Comparison of ENCODE assay signal across 14 mouse cellular contexts in genomic region chr16:18423915-18424265, GRCm38 (mm10). TPM values are rescaled to one million over a fixed set of nuclear protein-coding genes. Genes with fewer than 3 reads are reported as not detected.
A peak's percentile ranks its signal among the peaks of the same experiment; 100 is the strongest.
DNase-seq lines count a peak whose midpoint lies in the region; ATAC-seq and TF ChIP-seq lines count a peak whose summit lies in the region.
"Had no signal": no experiment of that assay in that cellular context is flagged by ENCODE, and none has a peak within 500 bp of the region (broad histone marks: within the 10 kb centered on the region; RNA-seq: fewer than 3 reads in every experiment).

No protein-coding gene starts in this region.

- no peaks in the 10 kb centered on the region for H3K27me3 ChIP-seq in heart, embryonic 12.5 days (replicated peaks)
- no peaks in the 10 kb centered on the region for H3K27me3 ChIP-seq in embryonic facial prominence, embryonic 13.5 days
- H3K27me3 ChIP-seq in liver, embryonic 12.5 days (replicated peaks), result no peaks in the 10 kb centered on the region
- H3K27me3 ChIP-seq: megakaryocyte, embryonic 14.5 days; Patski had no signal

- H3K4me1 ChIP-seq in heart, embryonic 12.5 days (replicated peaks), result peaks cover 47% of the 10 kb centered on the region
- H3K4me1 ChIP-seq in embryonic facial prominence, embryonic 13.5 days, result peaks cover 36% of the 10 kb centered on the region
- H3K4me1 ChIP-seq in liver, embryonic 12.5 days, result peaks cover 83% of the 10 kb centered on the region

- no peak overlapping the region for H3K9ac ChIP-seq in heart, embryonic 12.5 days
- no peak overlapping the region for H3K9ac ChIP-seq in embryonic facial prominence, embryonic 13.5 days
- H3K9ac ChIP-seq in liver, embryonic 12.5 days, result peak overlapping the region; percentile 95; the same call in 1 of the 2 replicates

- H3K27ac ChIP-seq in heart, embryonic 12.5 days (ENCODE audit: poor library complexity, severe bottlenecking), result peak overlapping the region; percentile 26
- peak overlapping the region; percentile 97 for H3K27ac ChIP-seq in left cerebral cortex, adult 2 months
- peak overlapping the region; percentile 60 for H3K27ac ChIP-seq in embryonic facial prominence, embryonic 13.5 days
- peak overlapping the region; percentile 95 for H3K27ac ChIP-seq in liver, embryonic 12.5 days

- H3K36me3 ChIP-seq in heart, embryonic 12.5 days, result peaks cover 31% of the 10 kb centered on the region
- H3K36me3 ChIP-seq in embryonic facial prominence, embryonic 13.5 days, result peaks cover 24% of the 10 kb centered on the region
- peaks cover 45% of the 10 kb centered on the region for H3K36me3 ChIP-seq in liver, embryonic 12.5 days

- intact Hi-C loops in heart, postnatal 25 days (cut with DNase I), result no loop called here
- intact Hi-C loops in left cerebral cortex, adult 2 months (cut with DNase I), result no loop called here
- intact Hi-C loops in left cerebral cortex, postnatal 4 days (cut with DNase I), result no loop called here

- H3K4me2 ChIP-seq in heart, embryonic 12.5 days, result 0 out of 2 replicates have a peak overlapping the region, but pooled peaks have one; percentile 2
- peak overlapping the region; percentile 75 for H3K4me2 ChIP-seq in embryonic facial prominence, embryonic 13.5 days
- H3K4me2 ChIP-seq in liver, embryonic 12.5 days, result peak overlapping the region; percentile 88

- no peak overlapping the region for H3K4me3 ChIP-seq in heart, embryonic 12.5 days
- peak overlapping the region; percentile 92 for H3K4me3 ChIP-seq in left cerebral cortex, adult 2 months
- H3K4me3 ChIP-seq in embryonic facial prominence, embryonic 13.5 days, result no peak overlapping the region; the same call in 1 of the 2 replicates
- peak overlapping the region; percentile 85 for H3K4me3 ChIP-seq in liver, embryonic 12.5 days

- no peak for ATAC-seq in heart, embryonic 12.5 days (ENCODE audit: insufficient number of reproducible peaks, low FRiP score)
- ATAC-seq in embryonic facial prominence, embryonic 13.5 days (ENCODE audit: insufficient number of reproducible peaks, insufficient read depth, low FRiP score, low TSS enrichment, low read depth), result no peak
- ATAC-seq in liver, embryonic 12.5 days, result no peak
- ATAC-seq: intestine, postnatal 0 days had no signal

- TF ChIP-seq CTCF in left cerebral cortex, adult 2 months (IDR thresholded peaks at IDR 0.05), result no peak

- WGBS in heart, embryonic 12.5 days, result 84% methylated on average over 5 of the region's 5 CpGs
- 70% methylated on average over 5 of the region's 5 CpGs for WGBS in embryonic facial prominence, embryonic 13.5 days
- WGBS in liver, embryonic 12.5 days (ENCODE audit: insufficient replicate concordance), result 81% methylated on average over 5 of the region's 5 CpGs

- no peaks in the 10 kb centered on the region for H3K9me3 ChIP-seq in heart, embryonic 12.5 days (replicated peaks)
- H3K9me3 ChIP-seq in embryonic facial prominence, embryonic 13.5 days, result no peaks in the 10 kb centered on the region
- H3K9me3 ChIP-seq in liver, embryonic 12.5 days (replicated peaks), result no peaks in the 10 kb centered on the region
- H3K9me3 ChIP-seq: megakaryocyte, embryonic 14.5 days had no signal

- no peak for DNase-seq in heart, postnatal 25 days (ENCODE audit: low spot score)
- DNase-seq in left cerebral cortex, adult 2 months (ENCODE audit: extremely low spot score in 1 of 2, low spot score in 2 of 2), result no peak
- DNase-seq in left cerebral cortex, postnatal 4 days, result no peak
- no peak for DNase-seq in frontal cortex, postnatal 14 days (ENCODE audit: low spot score in 2 of 2)
- DNase-seq in adrenal gland, postnatal 25 days, result no peak
- DNase-seq: adrenal gland, adult 8-10 months; cerebellum, adult 18-20 months; thymus, adult 18-20 months had no signal

RNA-seq across cellular contexts. Expression of gene Txnrd2, which starts 2.3 kb away (rescaled TPM):
- 34.9 and 37.2 TPM in 2 replicates for polyA plus RNA-seq in heart, embryonic 12.5 days (2016; fragmentation: Nextera tagmentation; extraction: Ambion mirVana)
- 10 to 100 TPM; 36.1 to 38.2 TPM for total RNA-seq in heart, postnatal 25 days (2021)
- 10 to 100 TPM; 18.2 to 22.5 TPM for total RNA-seq in left cerebral cortex, adult 2 months (2021)
- 10 to 100 TPM; 22.2 to 24.0 TPM for total RNA-seq in left cerebral cortex, postnatal 4 days (2021)
- polyA plus RNA-seq in embryonic facial prominence, embryonic 13.5 days (2015; fragmentation: Nextera tagmentation; extraction: Ambion mirVana), result 14.9 and 17.7 TPM in 2 replicates
- 106 and 107 TPM in 2 replicates for polyA plus RNA-seq in liver, embryonic 12.5 days (2016; fragmentation: Nextera tagmentation; extraction: Ambion mirVana)
- 73.7 and 79.7 TPM in 2 replicates for total RNA-seq in adrenal gland, postnatal 25 days (2021)

RNA-seq across cellular contexts. Expression of gene Comt, which starts 2.8 kb away (rescaled TPM):
- polyA plus RNA-seq in heart, embryonic 12.5 days (2016; fragmentation: Nextera tagmentation; extraction: Ambion mirVana), result 88.2 and 90.8 TPM in 2 replicates
- total RNA-seq in heart, postnatal 25 days (2021), result 100 to 1,000 TPM; 112 TPM
- 10 to 100 TPM; 87.2 to 87.6 TPM for total RNA-seq in left cerebral cortex, adult 2 months (2021)
- total RNA-seq in left cerebral cortex, postnatal 4 days (2021), result 10 to 100 TPM; 55.5 to 57.3 TPM
- polyA plus RNA-seq in embryonic facial prominence, embryonic 13.5 days (2015; fragmentation: Nextera tagmentation; extraction: Ambion mirVana), result 73.9 and 78.8 TPM in 2 replicates
- polyA plus RNA-seq in liver, embryonic 12.5 days (2016; fragmentation: Nextera tagmentation; extraction: Ambion mirVana), result 113 and 120 TPM in 2 replicates
- total RNA-seq in adrenal gland, postnatal 25 days (2021), result 147 and 150 TPM in 2 replicates

Comparison
In these comparisons a context has a peak if more than half of its experiments do, and no peak if none do; other contexts are left out.
1. H3K27ac ChIP-seq: peak in every context shown above with its lines; median percentile 97 in left cerebral cortex, adult 2 months; 95 in liver, embryonic 12.5 days; 60 in embryonic facial prominence, embryonic 13.5 days; 26 in heart, embryonic 12.5 days.
2. H3K4me2 ChIP-seq: peak in every context shown above with its lines; median percentile 88 in liver, embryonic 12.5 days; 75 in embryonic facial prominence, embryonic 13.5 days; 2 in heart, embryonic 12.5 days.
3. H3K4me3 ChIP-seq: peak in left cerebral cortex, adult 2 months (single experiment) and liver, embryonic 12.5 days (single experiment); none in heart, embryonic 12.5 days (single experiment) and embryonic facial prominence, embryonic 13.5 days (single experiment).